In the genomic region with DNA sequence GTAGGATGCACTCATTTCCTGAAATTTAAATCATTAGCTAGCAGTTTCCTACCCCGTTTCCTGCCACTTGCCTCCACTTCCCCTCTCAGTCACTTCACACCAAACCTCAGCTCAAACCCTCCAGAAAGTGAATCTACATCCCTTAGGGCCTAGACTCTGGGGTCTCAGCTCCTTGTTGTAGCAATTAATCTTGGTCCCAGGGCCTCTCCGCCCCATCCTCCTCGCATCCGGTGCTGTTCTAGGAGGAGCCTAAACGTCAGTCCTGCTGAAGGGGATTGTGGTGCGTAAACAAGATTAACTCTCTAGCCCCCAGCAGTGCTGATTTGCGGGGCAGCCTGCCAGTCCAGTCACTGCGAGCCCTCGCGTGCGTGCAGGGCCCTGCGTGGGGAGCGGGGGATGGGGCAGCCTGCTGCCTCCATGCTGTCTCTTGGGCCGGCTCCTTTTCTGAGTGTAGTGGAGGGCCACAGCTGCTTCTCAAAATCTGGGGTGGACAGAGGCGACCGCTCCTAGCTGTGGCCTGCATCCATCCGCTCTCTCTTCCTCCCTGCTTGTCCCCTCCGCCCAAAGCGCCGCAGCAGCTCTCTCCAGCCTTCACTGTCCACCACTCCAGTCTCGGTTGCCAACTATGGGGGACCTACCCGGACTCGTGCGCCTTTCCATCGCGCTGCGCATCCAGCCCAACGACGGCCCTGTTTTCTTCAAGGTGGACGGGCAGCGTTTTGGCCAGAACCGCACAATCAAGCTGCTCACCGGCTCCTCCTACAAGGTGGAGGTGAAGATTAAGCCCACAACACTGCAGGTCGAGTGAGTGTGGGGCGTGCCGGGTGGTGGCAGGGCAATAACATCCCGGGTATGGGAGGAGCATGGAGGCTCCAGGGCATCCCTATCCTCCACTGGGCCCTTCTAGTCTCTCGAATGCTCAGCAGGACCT, we compare ENCODE assay signal across 8 mouse cellular contexts. TPM values are rescaled to one million over a fixed set of nuclear protein-coding genes. Genes with fewer than 3 reads are reported as not detected.
A peak's percentile ranks its signal among the peaks of the same experiment; 100 is the strongest.
DNase-seq lines count a peak whose midpoint lies in the region; ATAC-seq and TF ChIP-seq lines count a peak whose summit lies in the region.

A gene (plus strand): TSS at position 42 of the 931 bp plus-strand sequence.
A gene (minus strand): TSS at position 837 of the 931 bp plus-strand sequence.

- intact Hi-C loops in left cerebral cortex, postnatal 25 days (cut with DNase I): loop anchor here (2.0 to 10.0 kb wide), 4 partner anchors 45 to 547 kb away; a partner anchor contains a TSS

- no peaks in the 10 kb centered on the region for H3K9me3 ChIP-seq in intestine, postnatal 0 days (ENCODE audit: control insufficient read depth)

- 0 out of 2 replicates have a peak, but pooled peaks cover 4% of the 10 kb centered on the region for H3K27me3 ChIP-seq in intestine, postnatal 0 days (replicated peaks; ENCODE audit: control insufficient read depth, insufficient read depth, low read length)

- TF ChIP-seq CTCF in intestine, postnatal 0 days (IDR thresholded peaks at IDR 0.05; ENCODE audit: low read depth): no peak

- H3K4me1 ChIP-seq in intestine, postnatal 0 days (replicated peaks; ENCODE audit: control insufficient read depth, insufficient read depth, low read length): no peaks in the 10 kb centered on the region

- H3K36me3 ChIP-seq in intestine, postnatal 0 days (ENCODE audit: control insufficient read depth, insufficient read depth): no peaks in the 10 kb centered on the region

- ATAC-seq in intestine, postnatal 0 days: peak; percentile 49; the same call in 1 of the 2 replicates
- ATAC-seq in megakaryocyte progenitor cell, adult 5-6 weeks (replicated peaks; ENCODE audit: poor library complexity): peak; percentile 72

- peak within 1 kb of the TSS; percentile 67 for H3K4me2 ChIP-seq in intestine, postnatal 0 days (replicated peaks; ENCODE audit: low read depth)

- peak within 1 kb of the TSS; percentile 64 for H3K27ac ChIP-seq in intestine, postnatal 0 days (ENCODE audit: low read depth, low read length)

- peak; percentile 79 for DNase-seq in adrenal gland, postnatal 10 days
- peak; percentile 67 for DNase-seq in embryo, embryonic 9.5 days (ENCODE audit: extremely low spot score)
- peak; percentile 99 for DNase-seq in heart, adult 11 months
- peak; percentile 86 to 93 for DNase-seq in left cerebral cortex, postnatal 25 days (ENCODE audit: low spot score in 2 of 2)
- peak; percentile 85 to 86 for DNase-seq in right cerebral cortex, adult 2 months (ENCODE audit: low spot score in 2 of 2)
- peak; percentile 66 for DNase-seq in urinary bladder, postnatal 14 days (ENCODE audit: low spot score)

- 3% methylated on average over 38 of the region's 38 CpGs for WGBS in intestine, postnatal 0 days

- H3K4me3 ChIP-seq in intestine, postnatal 0 days (ENCODE audit: low read depth, low read length): peak within 1 kb of the TSS; percentile 47

- H3K9ac ChIP-seq in intestine, postnatal 0 days (ENCODE audit: low read depth, low read length): peak within 1 kb of the TSS; percentile 57; the same call in 1 of the 2 replicates

RNA-seq across cellular contexts. Expression of the first gene that starts in this region (rescaled TPM):
- total RNA-seq in adrenal gland, postnatal 10 days (2021): 10 to 100 TPM; 16.1 to 22.2 TPM
- polyA plus RNA-seq in intestine, postnatal 0 days (2015; fragmentation: Nextera tagmentation; extraction: Ambion mirVana): 12.2 and 12.4 TPM in 2 replicates
- total RNA-seq in left cerebral cortex, postnatal 25 days (2021): 100 to 1,000 TPM; 108 to 125 TPM
- total RNA-seq in megakaryocyte progenitor cell, adult 5-6 weeks (2015): 1.9 and 2.6 TPM in 2 replicates
- 0.12 and 1.3 TPM in 2 replicates for total RNA-seq in megakaryocyte progenitor cell, adult 5-6 weeks (2017)

RNA-seq across cellular contexts. Expression of the second gene that starts in this region (rescaled TPM):
- total RNA-seq in adrenal gland, postnatal 10 days (2021): 1 to 10 TPM; 4.8 to 5.4 TPM
- 1.3 and 1.4 TPM in 2 replicates for polyA plus RNA-seq in intestine, postnatal 0 days (2015; fragmentation: Nextera tagmentation; extraction: Ambion mirVana)
- 1 to 10 TPM; 6.2 to 7.4 TPM for total RNA-seq in left cerebral cortex, postnatal 25 days (2021)
- 26.6 and 31.3 TPM in 2 replicates for total RNA-seq in megakaryocyte progenitor cell, adult 5-6 weeks (2015)
- total RNA-seq in megakaryocyte progenitor cell, adult 5-6 weeks (2017): 28.4 and 31.3 TPM in 2 replicates

Comparison
In these comparisons a context has a peak if more than half of its experiments do, and no peak if none do; other contexts are left out.
1. Peak in every context shown above with its lines: DNase-seq, ATAC-seq, H3K4me3 ChIP-seq and H3K27ac ChIP-seq.
2. RNA of the first gene that starts in this region (total RNA-seq): 108 to 125 TPM in left cerebral cortex, postnatal 25 days; 16.1 to 22.2 TPM in adrenal gland, postnatal 10 days and 0.12 to 2.6 TPM in megakaryocyte progenitor cell, adult 5-6 weeks; every median in the first group is over 4 times any median in the second.